Mouse (Mus musculus) thymus, postnatal 14 days (tissue): ENCODE data around the gene Cmbl.
A peak's percentile ranks its signal among the peaks of the same experiment; 100 is the strongest.

ENCODE experiments used
- DNase-seq: peaks from one replicate; pipeline ENCODE4 v3.0.0; 2021

The Cmbl gene

GRCm38 (mm10) chr15:31565184-31565583, at the start of gene Cmbl:
TSS of gene Cmbl (plus strand) at chr15:31565389.
- DNase-seq = no peak

DNA sequence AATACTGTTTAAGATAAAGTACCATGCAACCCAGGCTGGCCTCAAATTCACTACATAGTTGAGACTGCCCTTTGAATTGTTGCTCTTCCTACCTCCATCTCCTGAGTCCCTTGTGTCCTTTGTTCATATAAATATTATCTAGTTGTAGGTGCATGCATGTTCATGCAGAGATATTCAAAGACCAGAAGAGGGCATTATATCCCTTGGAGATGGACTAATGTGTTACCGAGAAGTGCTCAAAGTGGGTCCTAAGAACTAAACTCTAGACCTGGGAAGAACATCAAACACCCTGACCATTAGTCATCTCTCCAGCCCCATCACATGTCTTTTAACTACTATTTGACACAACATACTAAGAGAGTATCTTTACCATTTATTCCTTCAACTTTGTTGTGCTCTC, 48.0 kb upstream of the Cmbl start:
- DNase-seq = no peak

GRCm38 (mm10) chr15:31518371-31518770, 46.8 kb upstream of the Cmbl start:
- DNase-seq = no peak

DNA sequence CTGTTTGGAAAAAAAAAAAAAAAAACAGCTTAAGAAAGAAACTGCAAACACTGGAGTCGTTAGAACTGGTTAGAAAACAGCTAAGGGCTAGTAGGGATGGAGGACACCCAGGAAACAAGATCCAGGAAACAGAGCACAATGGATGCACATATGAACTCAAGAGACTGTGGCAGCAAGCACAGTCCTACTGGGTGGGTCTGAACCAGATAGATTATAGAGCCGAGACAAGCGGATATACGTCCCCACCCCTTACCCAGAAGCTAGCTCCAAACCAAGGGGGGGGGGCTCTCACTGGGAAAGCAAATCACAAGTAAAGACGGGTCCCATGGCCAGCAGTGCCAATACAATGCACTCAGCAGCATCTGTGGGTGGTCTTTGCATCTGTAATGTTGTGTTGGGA, 46.2 kb upstream of the Cmbl start:
- no peak for DNase-seq

DNA sequence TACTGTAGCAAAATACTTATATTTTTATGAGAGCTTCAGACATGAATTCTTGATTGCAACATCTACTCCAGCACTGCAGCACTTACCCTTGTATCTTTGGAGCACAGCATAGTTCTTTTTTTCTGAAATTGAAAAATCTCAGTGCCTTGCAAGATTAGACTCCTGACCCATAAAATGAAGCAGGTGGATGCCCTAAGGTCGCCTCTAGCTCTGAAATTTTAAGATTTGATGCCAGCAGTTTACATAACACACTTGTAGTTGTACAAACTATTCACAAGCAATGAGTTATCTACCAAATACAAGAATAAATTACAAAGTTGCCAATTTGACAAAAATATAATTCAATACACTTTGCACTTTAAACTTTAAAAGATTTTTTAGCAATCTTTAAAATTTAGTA, 38.7 kb upstream of the Cmbl start:
- no peak for DNase-seq

DNA sequence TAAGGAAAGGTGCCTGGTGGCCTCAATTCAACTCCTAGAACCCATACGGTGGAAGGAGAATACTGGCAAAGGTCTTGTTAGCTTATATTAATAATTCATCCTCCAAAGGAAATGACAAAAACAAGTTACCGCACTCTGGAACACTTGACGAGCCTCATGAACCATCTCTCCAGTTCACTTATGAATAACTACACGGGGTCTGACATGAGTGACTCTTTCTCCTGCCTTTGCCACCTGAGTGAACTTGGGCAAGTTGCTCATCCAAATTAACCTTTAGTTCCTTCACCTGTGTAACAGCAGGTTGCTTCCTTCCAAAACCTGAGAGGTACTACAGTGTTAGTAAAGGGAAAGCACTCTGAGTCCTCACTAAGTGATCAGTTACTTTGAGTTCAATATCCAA, 36.7 kb upstream of the Cmbl start:
- no peak for DNase-seq

GRCm38 (mm10) chr15:31529103-31529502, 36.1 kb upstream of the Cmbl start:
- DNase-seq = no peak

DNA sequence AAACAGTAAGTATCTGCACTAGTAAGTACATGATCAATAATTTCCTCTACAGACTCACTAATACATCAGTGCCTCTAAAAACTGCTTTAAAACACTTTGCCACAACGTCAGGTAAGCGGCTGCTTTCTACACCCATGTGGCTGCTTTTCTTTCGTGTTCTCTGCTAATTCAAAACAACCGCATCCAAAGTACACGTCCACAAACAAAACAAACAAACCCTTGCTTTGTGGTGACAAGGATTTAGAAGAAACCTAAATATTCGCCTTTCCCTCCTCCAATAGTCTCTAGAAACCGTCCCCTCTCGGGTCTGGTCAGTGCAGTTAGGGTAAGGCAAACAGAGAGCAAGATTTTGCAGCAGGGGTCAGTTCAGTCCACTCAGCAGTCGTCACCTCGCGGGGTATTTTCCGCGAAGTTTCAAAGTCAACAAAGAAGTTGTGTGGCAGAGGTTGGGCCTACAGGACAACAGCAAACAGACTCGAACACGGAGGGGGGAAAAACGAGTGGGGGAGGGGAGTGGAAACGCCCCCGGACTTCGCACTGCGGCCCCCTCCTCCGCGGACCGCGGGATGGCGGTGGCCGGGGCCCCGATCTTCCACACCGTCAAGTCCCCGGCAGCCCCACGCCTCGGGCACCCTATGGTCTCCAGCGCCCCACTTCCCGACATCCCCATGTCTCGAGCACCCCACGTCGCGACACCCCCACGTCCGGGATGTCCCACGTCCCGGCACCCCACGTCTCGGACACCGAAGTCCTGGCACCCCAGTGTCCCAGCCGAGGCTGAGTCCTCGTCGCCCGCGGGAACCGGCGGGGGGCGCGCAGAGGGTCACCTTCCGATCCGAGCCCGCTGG, 35.2 kb upstream of the Cmbl start:
- DNase-seq = peak; percentile 70

DNA sequence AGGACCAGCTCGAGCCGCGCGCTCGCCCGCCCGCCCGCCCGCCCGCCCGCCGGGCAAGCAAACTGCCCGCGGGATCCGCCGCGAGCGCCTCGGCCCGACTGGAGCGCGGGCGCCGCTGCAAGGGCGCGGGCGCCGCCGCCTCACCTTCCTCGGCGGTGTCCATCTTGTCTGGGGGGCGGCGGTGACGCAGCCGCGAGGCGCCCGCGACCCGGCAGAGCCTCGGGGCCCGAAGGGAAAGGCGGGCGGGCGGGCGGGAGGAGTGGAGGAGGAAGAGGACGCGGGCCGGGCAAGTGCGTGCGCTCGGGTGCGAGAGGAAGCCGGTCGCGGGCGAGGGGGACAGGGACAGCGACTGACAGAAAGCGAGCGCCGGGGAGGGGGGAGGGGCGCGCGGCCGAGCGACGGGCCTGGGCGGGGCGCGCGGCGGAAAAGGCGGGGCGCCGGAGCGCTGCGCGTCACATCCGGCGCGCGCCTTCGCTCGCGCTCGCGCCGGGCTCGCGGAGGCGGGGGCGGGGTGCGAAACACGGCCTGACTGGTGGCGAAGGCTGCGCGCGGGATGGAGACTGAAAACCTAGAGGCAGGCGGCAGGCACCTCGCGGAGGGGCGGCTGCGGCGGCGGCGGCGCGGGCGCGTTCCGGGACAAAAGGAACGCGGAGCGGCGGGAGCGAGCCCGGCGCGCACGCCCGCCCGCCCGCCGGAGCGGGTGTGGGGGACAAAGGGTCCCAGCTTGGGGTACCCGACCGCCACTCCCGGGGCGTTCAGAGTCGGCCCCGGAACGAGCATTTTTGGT, 34.3 kb upstream of the Cmbl start, which contains the start of gene March6:
Gene March6, minus strand, starts transcription at position 395 of the 787 bp plus-strand sequence.
- peak; percentile 94 for DNase-seq

- DNase-seq = peak; percentile 54
These were observed 33.5 kb upstream of the Cmbl start for GRCm38 (mm10) chr15:31531446-31532330.

DNA sequence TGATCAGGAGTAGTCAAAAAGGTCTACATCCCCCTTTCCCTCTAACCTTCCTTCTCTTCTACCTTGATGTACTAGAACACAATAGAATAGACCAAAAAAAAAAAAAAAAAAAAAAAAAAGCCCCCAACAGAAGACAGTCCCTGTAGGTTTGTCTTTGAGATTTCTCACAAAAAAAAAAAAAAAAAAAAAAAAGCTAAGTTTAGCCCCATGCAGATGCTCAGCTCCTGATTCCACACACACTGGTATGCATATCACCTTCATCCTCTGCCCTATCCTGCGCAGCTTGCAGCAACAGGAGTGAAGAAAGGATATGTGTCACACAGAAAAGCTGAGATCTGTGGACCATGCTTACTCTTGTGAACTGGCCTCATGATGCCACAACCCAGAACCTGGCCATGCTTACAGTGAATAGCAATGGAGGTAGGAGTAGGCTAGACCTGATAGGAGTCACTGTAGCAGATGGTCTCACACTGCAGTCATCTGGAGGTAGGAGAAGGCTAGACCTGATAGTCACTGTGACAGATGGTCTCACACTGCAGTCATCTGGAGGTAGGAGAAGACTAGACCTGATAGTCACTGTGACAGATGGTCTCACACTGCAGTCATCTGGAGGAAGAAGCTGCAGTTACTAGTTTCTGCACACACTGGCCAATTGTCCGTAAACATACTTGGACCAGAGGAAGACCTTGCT, 32.7 kb upstream of the Cmbl start:
- no peak for DNase-seq

- DNase-seq = no peak
These were observed 31.7 kb upstream of the Cmbl start for GRCm38 (mm10) chr15:31533529-31533928.

GRCm38 (mm10) chr15:31534421-31535258, 30.5 kb upstream of the Cmbl start:
- DNase-seq = no peak

DNA sequence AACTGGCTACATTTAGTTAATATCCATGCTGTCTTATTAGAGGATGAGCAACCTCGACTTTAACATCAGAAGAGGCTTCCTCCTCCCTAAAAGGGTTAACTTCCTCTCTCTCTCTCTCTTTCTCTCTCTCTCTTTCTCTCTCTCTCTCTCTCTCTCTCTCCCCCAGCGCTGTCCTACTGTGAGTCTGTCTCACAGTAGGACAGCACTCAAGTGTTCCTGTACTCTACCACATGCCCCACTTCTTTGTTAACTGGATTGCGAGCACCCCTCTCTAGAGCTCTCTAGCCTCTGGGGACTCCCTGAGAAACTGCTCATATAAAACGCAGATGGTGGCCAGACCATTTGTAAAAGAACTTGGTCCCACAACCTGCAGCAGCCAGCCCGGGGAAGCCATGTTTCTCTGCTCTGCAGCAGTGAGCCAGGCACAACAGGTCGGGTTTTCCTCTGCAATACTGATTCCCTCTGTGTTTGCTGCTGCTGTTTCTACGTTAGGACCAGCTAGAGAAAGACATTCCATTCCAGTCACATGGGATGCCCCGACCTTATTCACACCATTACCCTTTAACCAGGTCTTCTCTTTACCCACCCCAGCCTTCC, 29.8 kb upstream of the Cmbl start:
- no peak for DNase-seq

- DNase-seq = no peak
These were observed 29.0 kb upstream of the Cmbl start for GRCm38 (mm10) chr15:31536051-31536737.

DNA sequence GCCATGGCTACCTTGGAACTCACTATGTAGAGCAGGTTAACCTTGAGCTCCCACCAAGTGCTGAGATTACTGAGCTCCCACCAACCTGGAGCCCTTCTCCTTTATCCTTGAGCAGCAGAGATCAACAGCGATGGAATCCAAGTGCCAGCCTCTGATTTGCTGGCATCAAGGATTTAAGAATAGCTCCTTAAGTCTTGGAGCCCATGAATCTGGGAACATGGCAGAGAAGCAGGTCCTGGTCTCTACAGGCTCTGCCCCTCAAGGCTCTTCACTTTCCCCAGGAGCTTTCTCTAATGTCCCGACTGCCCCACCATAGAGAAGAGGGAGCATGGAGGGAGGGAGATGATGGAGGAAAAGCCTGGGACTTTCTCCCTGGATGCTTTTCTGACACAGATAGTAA, 27.5 kb upstream of the Cmbl start:
- DNase-seq = no peak

DNA sequence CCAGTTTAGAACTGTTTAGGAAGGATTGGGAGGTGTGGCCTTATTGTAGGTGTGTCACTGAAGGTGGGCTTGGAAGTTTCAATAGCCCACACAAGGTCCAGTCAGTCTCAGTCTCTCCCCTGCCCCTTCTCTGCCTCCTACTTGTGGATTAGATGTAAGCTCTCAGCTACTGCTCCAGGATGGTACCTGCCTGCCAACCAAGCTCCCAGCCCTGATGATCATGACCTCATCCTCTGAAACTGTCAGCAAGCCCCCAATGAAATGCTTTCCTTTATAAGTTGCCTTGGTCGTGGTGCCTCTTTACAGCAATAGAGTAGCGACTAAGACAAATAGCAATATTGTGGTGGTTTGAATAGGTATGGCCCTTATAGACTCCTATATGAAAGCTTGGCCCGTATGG, 26.8 kb upstream of the Cmbl start:
- no peak for DNase-seq

GRCm38 (mm10) chr15:31539643-31540512, 25.3 kb upstream of the Cmbl start:
- no peak for DNase-seq

DNA sequence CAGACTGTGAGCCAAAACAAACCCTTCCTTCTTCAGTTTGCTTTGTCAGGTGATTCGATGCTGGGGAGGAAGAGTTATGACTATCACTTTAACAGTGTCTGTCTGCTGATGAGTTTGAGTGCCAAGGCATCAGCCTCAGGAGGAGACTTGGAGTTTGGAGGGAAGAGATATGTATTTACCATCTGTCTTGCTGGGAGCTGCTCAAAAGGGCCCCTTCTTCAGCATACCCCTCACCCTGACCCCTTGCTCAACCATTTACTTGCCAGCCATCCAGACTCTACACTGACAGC, 24.7 kb upstream of the Cmbl start:
- DNase-seq = no peak
